Mouse (Mus musculus): Measurements from ENCODE around the gene Vps26c. TPM values are rescaled to one million over a fixed set of nuclear protein-coding genes. Genes with fewer than 3 reads are reported as not detected.

Vps26c gene
- polyA plus RNA-seq, 1 experiment from 2014 or later: 59.3 TPM

- peak overlapping the region; percentile 62 for H3K4me2 ChIP-seq (replicated peaks; ENCODE audit: low read depth, low read length)
- peak overlapping the region; percentile 90 for H3K9ac ChIP-seq (replicated peaks; ENCODE audit: low read length)
- H3K9me3 ChIP-seq (ENCODE audit: low read length): no peaks in the 10 kb centered on the region
- no peaks in the 10 kb centered on the region for H3K27me3 ChIP-seq (ENCODE audit: insufficient read depth, low read length)
- H3K36me3 ChIP-seq (ENCODE audit: insufficient read depth, low read length): no peaks in the 10 kb centered on the region
- H3K27ac ChIP-seq (ENCODE audit: low read length): peak overlapping the region; percentile 99
- ATAC-seq (ENCODE audit: low FRiP score, low TSS enrichment): peak; percentile 92
- H3K4me3 ChIP-seq (ENCODE audit: low read length): peak overlapping the region; percentile 100
- peaks cover 28% of the 10 kb centered on the region for H3K4me1 ChIP-seq (ENCODE audit: insufficient read depth, low read length)
- WGBS: 2% methylated on average over 50 of the region's 53 CpGs
Measured at GRCm38 (mm10) chr16:94568335-94569228, 42.0 kb upstream of the Vps26c start.

GRCm38 (mm10) chr16:94567751-94568150, 41.1 kb upstream of the Vps26c start:
- H3K9ac ChIP-seq (replicated peaks; ENCODE audit: low read length): 0 out of 2 replicates have a peak overlapping the region, but pooled peaks have one; percentile 17

GRCm38 (mm10) chr16:94566834-94567585, 40.4 kb upstream of the Vps26c start:
- 85% methylated on average over 11 of the region's 11 CpGs for WGBS
- H3K27ac ChIP-seq (ENCODE audit: low read length): no peak overlapping the region
- no peaks in the 10 kb centered on the region for H3K36me3 ChIP-seq (ENCODE audit: insufficient read depth, low read length)
- H3K4me3 ChIP-seq (ENCODE audit: low read length): no peak overlapping the region
- no peaks in the 10 kb centered on the region for H3K27me3 ChIP-seq (ENCODE audit: insufficient read depth, low read length)
- no peak overlapping the region for H3K4me2 ChIP-seq (replicated peaks; ENCODE audit: low read depth, low read length)
- no peak for ATAC-seq (ENCODE audit: low FRiP score, low TSS enrichment)
- H3K9ac ChIP-seq (replicated peaks; ENCODE audit: low read length): no peak overlapping the region
- peaks cover 16% of the 10 kb centered on the region for H3K4me1 ChIP-seq (ENCODE audit: insufficient read depth, low read length)
- no peaks in the 10 kb centered on the region for H3K9me3 ChIP-seq (ENCODE audit: low read length)

More at GRCm38 (mm10) chr16:94567751-94568150, 41.1 kb upstream of the Vps26c start:
- no peak for ATAC-seq (ENCODE audit: low FRiP score, low TSS enrichment)
- no peaks in the 10 kb centered on the region for H3K36me3 ChIP-seq (ENCODE audit: insufficient read depth, low read length)
- no peaks in the 10 kb centered on the region for H3K9me3 ChIP-seq (ENCODE audit: low read length)
- peaks cover 23% of the 10 kb centered on the region for H3K4me1 ChIP-seq (ENCODE audit: insufficient read depth, low read length)
- no peaks in the 10 kb centered on the region for H3K27me3 ChIP-seq (ENCODE audit: insufficient read depth, low read length)
- H3K4me2 ChIP-seq (replicated peaks; ENCODE audit: low read depth, low read length): no peak overlapping the region; the same call in 1 of the 2 replicates
- no peak overlapping the region for H3K4me3 ChIP-seq (ENCODE audit: low read length)
- H3K27ac ChIP-seq (ENCODE audit: low read length): no peak overlapping the region
- WGBS: 73% methylated on average over 5 of the region's 5 CpGs

- H3K9ac ChIP-seq (replicated peaks; ENCODE audit: low read length): no peak overlapping the region
- WGBS: 48% methylated on average over 8 of the region's 8 CpGs
Measured at GRCm38 (mm10) chr16:94566124-94566523, 39.5 kb upstream of the Vps26c start.

GRCm38 (mm10) chr16:94560618-94561017, 34.0 kb upstream of the Vps26c start:
- H3K9ac ChIP-seq (replicated peaks; ENCODE audit: low read length): no peak overlapping the region
- 72% methylated on average over 5 of the region's 5 CpGs for WGBS
- H3K4me2 ChIP-seq (replicated peaks; ENCODE audit: low read depth, low read length): no peak overlapping the region
- peaks cover 8% of the 10 kb centered on the region for H3K4me1 ChIP-seq (ENCODE audit: insufficient read depth, low read length)
- H3K4me3 ChIP-seq (ENCODE audit: low read length): no peak overlapping the region
- no peak overlapping the region for H3K27ac ChIP-seq (ENCODE audit: low read length)
- no peak for ATAC-seq (ENCODE audit: low FRiP score, low TSS enrichment)
- H3K27me3 ChIP-seq (ENCODE audit: insufficient read depth, low read length): no peaks in the 10 kb centered on the region
- no peaks in the 10 kb centered on the region for H3K9me3 ChIP-seq (ENCODE audit: low read length)
- H3K36me3 ChIP-seq (ENCODE audit: insufficient read depth, low read length): no peaks in the 10 kb centered on the region

More at GRCm38 (mm10) chr16:94566124-94566523, 39.5 kb upstream of the Vps26c start:
- Histone ChIP-seq H3K27ac (ENCODE audit: low read length) (no peak overlapping the region), H3K4me2 (replicated peaks; ENCODE audit: low read depth, low read length) (no peak overlapping the region), H3K4me3 (ENCODE audit: low read length) (no peak overlapping the region), H3K4me1 (ENCODE audit: insufficient read depth, low read length) (peaks cover 9% of the 10 kb centered on the region; the same call in 1 of the 2 replicates), H3K27me3 (ENCODE audit: insufficient read depth, low read length) (no peaks in the 10 kb centered on the region), H3K36me3 (ENCODE audit: insufficient read depth, low read length) (no peaks in the 10 kb centered on the region), H3K9me3 (ENCODE audit: low read length) (no peaks in the 10 kb centered on the region)
- ATAC-seq (ENCODE audit: low FRiP score, low TSS enrichment): no peak

GRCm38 (mm10) chr16:94559782-94560181, 33.2 kb upstream of the Vps26c start:
- H3K9ac ChIP-seq (replicated peaks; ENCODE audit: low read length): no peak overlapping the region
- H3K27ac ChIP-seq (ENCODE audit: low read length): peak overlapping the region; percentile 59; the same call in 1 of the 2 replicates
- H3K27me3 ChIP-seq (ENCODE audit: insufficient read depth, low read length): no peaks in the 10 kb centered on the region
- H3K4me1 ChIP-seq (ENCODE audit: insufficient read depth, low read length): peaks cover 8% of the 10 kb centered on the region
- 62% methylated on average over 7 of the region's 7 CpGs for WGBS
- H3K4me2 ChIP-seq (replicated peaks; ENCODE audit: low read depth, low read length): peak overlapping the region; percentile 3; the same call in 1 of the 2 replicates
- no peak for ATAC-seq (ENCODE audit: low FRiP score, low TSS enrichment)
- H3K9me3 ChIP-seq (ENCODE audit: low read length): no peaks in the 10 kb centered on the region
- no peak overlapping the region for H3K4me3 ChIP-seq (ENCODE audit: low read length)
- H3K36me3 ChIP-seq (ENCODE audit: insufficient read depth, low read length): no peaks in the 10 kb centered on the region

- Histone ChIP-seq H3K9ac (replicated peaks; ENCODE audit: low read length) (no peak overlapping the region), H3K4me1 (ENCODE audit: insufficient read depth, low read length) (peaks cover 8% of the 10 kb centered on the region), H3K27ac (ENCODE audit: low read length) (peak overlapping the region; percentile 59; the same call in 1 of the 2 replicates), H3K36me3 (ENCODE audit: insufficient read depth, low read length) (no peaks in the 10 kb centered on the region), H3K4me3 (ENCODE audit: low read length) (no peak overlapping the region), H3K9me3 (ENCODE audit: low read length) (no peaks in the 10 kb centered on the region), H3K4me2 (replicated peaks; ENCODE audit: low read depth, low read length) (peak overlapping the region; percentile 3; the same call in 1 of the 2 replicates), H3K27me3 (ENCODE audit: insufficient read depth, low read length) (no peaks in the 10 kb centered on the region)
- ATAC-seq (ENCODE audit: low FRiP score, low TSS enrichment): no peak
- 25% methylated on average over 7 of the region's 7 CpGs for WGBS
Measured at GRCm38 (mm10) chr16:94559282-94559681, 32.7 kb upstream of the Vps26c start.

- no peak overlapping the region for H3K4me2 ChIP-seq (replicated peaks; ENCODE audit: low read depth, low read length)
- peaks cover 8% of the 10 kb centered on the region for H3K4me1 ChIP-seq (ENCODE audit: insufficient read depth, low read length)
- H3K36me3 ChIP-seq (ENCODE audit: insufficient read depth, low read length): no peaks in the 10 kb centered on the region
- H3K27me3 ChIP-seq (ENCODE audit: insufficient read depth, low read length): no peaks in the 10 kb centered on the region
- no peaks in the 10 kb centered on the region for H3K9me3 ChIP-seq (ENCODE audit: low read length)
- no peak overlapping the region for H3K9ac ChIP-seq (replicated peaks; ENCODE audit: low read length)
- no peak for ATAC-seq (ENCODE audit: low FRiP score, low TSS enrichment)
- 86% methylated on average over 5 of the region's 5 CpGs for WGBS
- no peak overlapping the region for H3K27ac ChIP-seq (ENCODE audit: low read length)
- no peak overlapping the region for H3K4me3 ChIP-seq (ENCODE audit: low read length)
Measured at GRCm38 (mm10) chr16:94556228-94556627, 29.6 kb upstream of the Vps26c start.

GRCm38 (mm10) chr16:94555346-94555745, 28.7 kb upstream of the Vps26c start:
- peaks cover 8% of the 10 kb centered on the region for H3K4me1 ChIP-seq (ENCODE audit: insufficient read depth, low read length)
- no peak overlapping the region for H3K4me3 ChIP-seq (ENCODE audit: low read length)
- no peak overlapping the region for H3K27ac ChIP-seq (ENCODE audit: low read length)
- H3K9me3 ChIP-seq (ENCODE audit: low read length): no peaks in the 10 kb centered on the region
- H3K9ac ChIP-seq (replicated peaks; ENCODE audit: low read length): no peak overlapping the region
- H3K27me3 ChIP-seq (ENCODE audit: insufficient read depth, low read length): no peaks in the 10 kb centered on the region
- no peak overlapping the region for H3K4me2 ChIP-seq (replicated peaks; ENCODE audit: low read depth, low read length)
- no peaks in the 10 kb centered on the region for H3K36me3 ChIP-seq (ENCODE audit: insufficient read depth, low read length)
- WGBS: 77% methylated on average over 7 of the region's 7 CpGs
- ATAC-seq (ENCODE audit: low FRiP score, low TSS enrichment): no peak
